Mouse (Mus musculus): ENCODE results near the gene Schip1.

Gene Schip1

GRCm38 (mm10) chr3:68130386-68130785 lies 65.8 kb downstream of the Schip1 start:
- DNase-seq: no peak

- no peak for DNase-seq
Observed at GRCm38 (mm10) chr3:68138833-68139627, 74.4 kb downstream of the Schip1 start.

- DNase-seq: no peak
Observed at GRCm38 (mm10) chr3:68150688-68151087, 86.1 kb downstream of the Schip1 start.

- no peak for DNase-seq
Observed at GRCm38 (mm10) chr3:68160175-68160574, 95.6 kb downstream of the Schip1 start.

GRCm38 (mm10) chr3:68160760-68161159 lies 96.2 kb downstream of the Schip1 start:
- no peak for DNase-seq

DNA sequence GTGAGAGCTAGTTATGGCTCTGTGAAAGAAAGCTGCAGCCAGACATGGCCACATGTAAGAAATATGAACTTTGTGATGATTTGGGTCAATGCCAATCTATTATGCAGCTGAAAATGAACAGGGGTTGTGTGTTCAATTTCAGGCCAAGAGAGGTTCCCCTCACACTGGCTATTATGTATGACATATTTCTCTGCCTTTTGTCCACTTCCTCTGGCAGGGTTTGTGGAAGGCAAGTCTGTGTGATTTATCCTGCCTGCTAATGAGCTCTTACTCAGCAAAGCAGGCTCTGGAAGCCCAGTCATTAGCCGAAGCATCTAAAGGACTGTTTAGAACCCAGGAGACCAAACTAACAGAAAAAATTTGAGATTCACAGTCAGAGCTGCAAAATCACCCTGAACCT lies 113.6 kb downstream of the Schip1 start:
- no peak for DNase-seq

DNA sequence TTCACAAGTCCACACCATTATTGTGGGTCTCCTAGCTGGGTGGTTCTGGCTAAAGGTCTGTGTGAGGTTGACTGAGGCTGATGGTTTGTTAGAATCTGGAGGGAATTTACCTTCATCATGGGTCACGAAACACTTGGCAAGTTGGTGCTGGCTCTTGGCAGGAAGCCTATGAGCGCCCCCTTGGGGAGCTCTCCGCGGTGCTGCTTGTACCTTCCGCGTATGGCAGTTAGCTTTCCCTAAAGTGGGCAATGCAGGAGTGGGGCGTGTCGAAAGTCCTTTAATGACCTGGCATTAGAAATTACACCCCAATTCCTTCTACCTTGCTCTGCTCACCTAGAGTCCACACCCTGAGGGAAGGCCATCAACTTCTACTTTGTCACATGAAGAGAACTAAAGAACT lies 122.9 kb downstream of the Schip1 start:
- DNase-seq: no peak

DNA sequence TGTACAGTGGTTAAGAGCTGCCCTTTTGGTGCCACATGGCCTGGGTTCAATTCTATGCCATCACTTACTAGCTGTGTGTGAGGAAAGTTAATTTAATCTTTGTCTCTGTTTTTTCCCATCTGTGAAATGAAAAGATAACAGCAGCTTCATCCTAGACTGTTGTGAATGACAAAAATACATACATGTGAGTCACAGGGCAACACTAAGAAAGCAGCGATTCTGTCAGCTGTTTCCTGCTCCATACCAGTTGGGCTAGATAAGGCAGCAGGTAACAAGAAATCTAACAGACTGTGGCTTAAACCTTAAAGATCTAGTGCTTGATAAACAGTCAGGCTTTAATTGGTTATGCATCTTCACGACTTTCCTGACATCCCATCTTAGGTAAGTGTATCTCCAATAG lies 124.5 kb downstream of the Schip1 start:
- no peak for DNase-seq

- no peak for DNase-seq
Observed at GRCm38 (mm10) chr3:68196933-68197332, 132.3 kb downstream of the Schip1 start.

GRCm38 (mm10) chr3:68201214-68201613 lies 136.6 kb downstream of the Schip1 start:
- no peak for DNase-seq

- no peak for DNase-seq
Observed at GRCm38 (mm10) chr3:68202162-68202902, 137.7 kb downstream of the Schip1 start.

DNA sequence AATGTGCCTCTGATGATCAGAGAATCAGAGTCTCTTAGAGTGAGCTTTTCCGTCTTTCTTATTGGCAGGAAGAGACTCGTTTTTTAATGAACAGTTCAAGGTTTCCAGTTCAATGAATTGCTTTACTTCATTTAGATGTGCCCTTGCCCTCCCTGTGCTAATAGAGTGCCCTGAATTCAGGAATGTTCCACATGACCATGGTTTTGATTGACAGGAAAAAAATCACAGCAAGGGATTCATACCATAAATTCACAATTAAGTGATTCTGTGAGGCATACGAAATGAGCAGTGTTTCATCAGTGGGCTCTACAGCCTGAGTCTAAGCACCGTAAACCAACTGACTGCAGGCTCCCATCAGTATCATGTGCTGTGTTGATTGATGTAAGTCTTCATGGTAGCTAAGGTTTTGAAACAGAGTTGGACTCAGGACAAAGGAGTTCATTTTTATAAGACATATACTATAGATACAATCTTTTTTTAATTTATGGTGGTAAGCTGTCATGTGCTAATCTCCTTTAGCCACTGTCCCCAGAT lies 139.4 kb downstream of the Schip1 start:
- DNase-seq: no peak

GRCm38 (mm10) chr3:68210422-68210821 lies 145.8 kb downstream of the Schip1 start:
- DNase-seq: no peak

GRCm38 (mm10) chr3:68221452-68221851 lies 156.8 kb downstream of the Schip1 start:
- no peak for DNase-seq

DNA sequence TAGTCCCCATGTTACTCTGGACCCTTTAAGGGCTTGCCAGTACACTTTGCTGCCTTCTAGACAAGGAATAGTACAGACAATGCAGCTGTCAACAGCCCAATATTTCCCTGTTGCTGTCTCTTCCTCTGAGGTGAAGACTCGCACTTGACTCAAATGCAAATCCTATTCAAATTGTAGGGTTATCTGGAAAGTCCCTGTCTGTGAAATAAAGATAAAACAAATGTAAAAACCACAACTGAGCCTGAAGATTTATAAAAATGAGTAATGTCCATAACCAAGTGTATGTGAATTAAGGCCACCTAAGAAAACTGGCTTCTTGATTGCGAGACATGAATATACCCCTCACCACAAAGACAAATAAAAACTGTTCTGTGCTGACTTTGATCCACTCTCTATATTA lies 175.3 kb downstream of the Schip1 start:
- no peak for DNase-seq

GRCm38 (mm10) chr3:68243239-68243638 lies 178.6 kb downstream of the Schip1 start:
- no peak for DNase-seq

DNA sequence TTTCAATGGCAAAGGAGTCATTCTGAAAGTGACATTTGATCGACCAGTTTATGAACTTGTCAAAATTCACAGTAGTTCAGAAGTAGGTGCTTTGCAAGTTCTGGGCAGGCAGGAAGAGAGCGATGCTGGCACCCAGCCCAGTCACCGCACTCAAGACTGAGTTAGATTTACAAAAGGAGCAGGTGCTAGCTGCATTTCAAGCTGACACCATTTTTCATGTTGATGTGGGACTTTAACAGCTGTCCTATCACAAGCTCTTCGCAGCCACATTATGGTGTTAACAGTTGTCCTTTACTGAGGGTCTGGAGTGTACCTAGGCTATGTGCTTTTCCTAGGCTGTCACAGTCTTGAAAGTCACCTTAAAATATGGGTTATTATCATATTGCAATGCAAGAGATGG lies 181.6 kb downstream of the Schip1 start:
- DNase-seq: no peak

- DNase-seq: no peak
Observed at GRCm38 (mm10) chr3:68250589-68250988, 186.0 kb downstream of the Schip1 start.

GRCm38 (mm10) chr3:68252335-68252734 lies 187.7 kb downstream of the Schip1 start:
- DNase-seq: no peak

DNA sequence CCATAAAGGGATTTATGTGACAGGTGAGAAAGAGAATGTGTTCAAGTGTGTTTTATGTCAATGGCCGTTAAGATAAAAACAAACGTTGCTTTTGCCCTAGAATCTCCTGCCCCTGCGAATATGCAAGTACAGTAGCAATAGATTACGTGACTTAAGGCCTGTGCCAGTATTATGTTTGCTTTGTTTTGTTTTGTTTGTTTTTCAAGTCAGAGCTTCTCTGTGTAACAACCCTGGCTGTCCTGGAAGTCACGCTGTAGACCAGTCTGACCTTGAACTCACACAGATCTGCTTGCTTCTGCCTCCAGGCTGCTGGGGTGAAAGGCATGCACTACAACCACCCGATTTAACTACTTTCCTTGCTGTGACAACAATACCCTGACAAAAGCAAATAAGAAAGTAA lies 197.7 kb downstream of the Schip1 start:
- no peak for DNase-seq

- DNase-seq: no peak
Observed at GRCm38 (mm10) chr3:68267905-68268304, 203.3 kb downstream of the Schip1 start.

DNA sequence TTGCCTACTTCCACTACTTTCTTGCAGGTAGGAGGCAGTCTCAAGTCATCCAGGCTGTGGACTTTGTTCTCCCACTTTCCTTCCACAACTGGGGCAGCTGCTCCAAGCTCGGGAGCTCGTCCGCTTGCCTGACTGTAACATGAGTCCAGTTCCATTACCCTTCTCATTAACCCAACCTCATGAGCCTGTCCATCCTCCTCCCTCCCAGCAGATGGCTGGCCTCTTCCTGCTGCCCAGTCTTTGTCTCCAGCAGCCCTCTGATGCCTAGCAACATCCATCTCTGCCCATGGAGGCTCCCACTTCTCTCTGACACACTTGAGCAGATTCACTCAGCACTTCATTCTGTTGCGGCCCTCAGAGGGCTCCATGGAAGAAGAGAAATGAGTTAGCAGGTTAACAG lies 204.6 kb downstream of the Schip1 start:
- DNase-seq: no peak

DNA sequence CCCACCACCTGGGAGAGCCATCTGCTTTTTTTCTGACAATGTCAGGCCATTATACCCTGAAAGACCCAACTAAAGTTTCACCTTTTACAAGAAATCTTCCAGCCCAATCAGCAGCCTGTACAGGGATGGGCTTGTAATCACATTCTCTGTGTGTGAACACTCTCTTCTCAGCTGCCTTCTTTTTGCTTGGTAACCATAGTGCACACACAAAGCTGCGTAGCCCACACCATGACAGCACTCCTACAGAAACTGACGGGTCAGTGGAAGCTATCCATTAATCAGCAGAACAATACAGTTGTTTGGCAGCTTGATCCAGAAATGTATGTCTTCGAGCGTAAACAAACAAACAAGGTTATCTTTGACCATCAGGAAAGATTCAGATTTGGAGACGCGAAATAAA lies 205.6 kb downstream of the Schip1 start:
- no peak for DNase-seq

DNA sequence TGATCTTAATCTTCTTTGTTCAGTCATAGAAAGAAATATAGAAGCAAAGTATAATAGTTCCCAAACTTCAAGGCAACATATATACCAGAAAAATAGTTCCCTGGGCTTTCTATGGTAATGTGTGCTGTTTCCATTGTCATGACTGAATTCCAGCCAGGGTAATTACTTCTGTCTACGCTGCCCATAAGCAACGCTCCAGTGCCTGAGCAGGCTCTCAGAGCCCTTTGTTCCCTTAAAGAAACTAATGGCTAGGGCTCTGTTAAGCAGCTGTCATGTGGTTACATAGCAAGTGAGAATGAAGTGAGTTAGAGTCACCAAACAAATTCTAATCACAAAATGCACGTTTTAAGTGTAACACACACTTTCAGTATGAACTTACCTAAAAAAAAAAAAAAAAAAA lies 206.9 kb downstream of the Schip1 start:
- DNase-seq: no peak

All from thymus, adult 18-20 months (tissue).